Mouse (Mus musculus): ENCODE results near the gene Mst1r. TPM values are rescaled to one million over a fixed set of nuclear protein-coding genes. Genes with fewer than 3 reads are reported as not detected.

Mst1r gene
- polyA plus RNA-seq, 1 experiment from 2014 or later, result 2.6 TPM

DNA sequence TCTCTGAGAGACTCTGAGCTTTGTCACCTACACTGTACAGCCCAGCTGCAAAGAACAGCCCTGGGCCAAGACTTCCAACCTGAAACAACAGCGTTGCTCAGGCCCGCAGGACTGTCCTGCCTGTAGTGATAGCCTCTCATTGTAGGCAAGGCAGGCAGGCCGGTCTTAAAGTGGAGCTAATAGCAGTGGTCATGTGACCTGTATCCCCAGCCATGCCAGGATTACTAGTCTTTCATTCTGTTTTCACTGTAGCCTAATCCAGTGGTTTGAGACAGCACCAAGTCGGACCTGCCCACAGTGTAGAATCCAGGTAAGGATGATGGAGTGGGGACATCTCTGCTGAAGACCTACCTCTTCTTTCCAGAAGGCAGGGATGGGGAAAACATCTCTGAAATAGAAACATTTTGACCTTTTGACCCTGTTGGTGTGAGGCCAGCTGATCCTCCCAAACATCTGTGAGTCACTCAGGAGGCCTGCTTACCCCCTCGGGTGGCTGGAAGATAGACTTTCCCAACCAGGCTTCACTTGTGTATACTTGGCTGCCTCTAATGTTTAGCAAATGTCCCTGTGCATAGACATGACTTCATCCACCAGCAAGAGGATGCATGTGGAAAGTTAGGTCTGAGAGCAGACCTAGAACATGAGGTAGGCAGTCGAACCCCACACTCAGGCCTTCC is 49.1 kb downstream of the Mst1r start:
- no peaks in the 10 kb centered on the region for H3K27me3 ChIP-seq (ENCODE audit: control insufficient read depth, insufficient read depth, low read depth, low read length)
- 0 out of 2 replicates have a peak, but pooled peaks cover 2% of the 10 kb centered on the region for H3K36me3 ChIP-seq (ENCODE audit: control insufficient read depth, insufficient read depth, low read length)
- no peak for ATAC-seq
- 84% methylated on average over 6 of the region's 6 CpGs for WGBS
- H3K4me3 ChIP-seq (ENCODE audit: low read depth, low read length), result no peak overlapping the region
- no peak overlapping the region for H3K9ac ChIP-seq (ENCODE audit: low read depth, low read length)
- H3K27ac ChIP-seq (ENCODE audit: low read length), result no peak overlapping the region
- no peak overlapping the region for H3K4me2 ChIP-seq (ENCODE audit: low read length)
- no peaks in the 10 kb centered on the region for H3K9me3 ChIP-seq (replicated peaks; ENCODE audit: control insufficient read depth, low read length, poor library complexity, severe bottlenecking)
- H3K4me1 ChIP-seq (ENCODE audit: control insufficient read depth, insufficient read depth, low read length), result peaks cover 12% of the 10 kb centered on the region

DNA sequence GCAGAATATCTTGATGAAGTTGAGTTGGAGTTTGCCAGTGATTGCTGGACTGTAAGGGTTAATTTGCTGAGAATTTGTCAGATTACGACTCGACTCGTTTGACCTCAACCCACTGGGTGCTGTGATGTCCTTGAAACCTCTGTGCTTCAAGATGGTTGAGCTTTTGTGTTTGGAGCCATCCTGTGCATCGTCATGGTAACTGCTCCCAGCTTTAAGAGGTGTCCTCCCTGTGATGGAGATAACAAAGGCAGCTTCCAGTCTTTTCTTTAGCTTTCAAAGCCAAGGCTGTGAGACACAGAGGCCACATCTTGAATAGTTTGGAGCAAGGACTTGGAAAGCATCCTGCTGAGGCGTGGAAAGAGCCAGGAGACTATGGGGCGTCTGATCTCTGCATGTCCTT is 50.5 kb downstream of the Mst1r start:
- Histone ChIP-seq H3K4me3 (ENCODE audit: low read depth, low read length) (no peak overlapping the region), H3K9me3 (replicated peaks; ENCODE audit: control insufficient read depth, low read length, poor library complexity, severe bottlenecking) (no peaks in the 10 kb centered on the region), H3K27me3 (ENCODE audit: control insufficient read depth, insufficient read depth, low read depth, low read length) (no peaks in the 10 kb centered on the region), H3K27ac (ENCODE audit: low read length) (peak overlapping the region; percentile 47; the same call in 1 of the 2 replicates), H3K9ac (ENCODE audit: low read depth, low read length) (no peak overlapping the region), H3K4me2 (ENCODE audit: low read length) (no peak overlapping the region), H3K36me3 (ENCODE audit: control insufficient read depth, insufficient read depth, low read length) (0 out of 2 replicates have a peak, but pooled peaks cover 2% of the 10 kb centered on the region), H3K4me1 (ENCODE audit: control insufficient read depth, insufficient read depth, low read length) (peaks cover 17% of the 10 kb centered on the region)
- 14% methylated on average over 6 of the region's 6 CpGs for WGBS
- no peak for ATAC-seq

DNA sequence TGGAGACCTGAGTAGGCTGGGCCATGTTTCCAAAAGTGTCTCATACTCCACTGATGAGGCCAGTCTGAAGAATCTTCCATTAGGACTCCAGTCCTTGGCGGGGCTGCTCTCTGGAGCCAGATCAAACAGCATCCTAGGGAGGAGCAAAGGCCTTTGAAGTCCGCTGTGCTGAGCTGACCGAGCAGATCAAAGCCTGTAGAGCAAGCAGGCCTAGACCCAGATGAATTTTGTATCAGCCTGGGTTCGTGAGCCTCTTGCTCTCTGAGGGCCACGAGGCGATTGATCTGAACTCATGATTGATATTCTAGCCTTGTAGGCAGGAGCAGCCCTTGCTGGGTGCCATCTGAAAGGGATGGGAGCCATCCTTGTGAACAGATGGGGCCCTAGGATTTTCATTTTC is 53.2 kb downstream of the Mst1r start:
- Histone ChIP-seq H3K9me3 (replicated peaks; ENCODE audit: control insufficient read depth, low read length, poor library complexity, severe bottlenecking) (no peaks in the 10 kb centered on the region), H3K4me3 (ENCODE audit: low read depth, low read length) (no peak overlapping the region), H3K4me2 (ENCODE audit: low read length) (no peak overlapping the region), H3K4me1 (ENCODE audit: control insufficient read depth, insufficient read depth, low read length) (peaks cover 21% of the 10 kb centered on the region), H3K27ac (ENCODE audit: low read length) (peak overlapping the region; percentile 86), H3K27me3 (ENCODE audit: control insufficient read depth, insufficient read depth, low read depth, low read length) (no peaks in the 10 kb centered on the region), H3K36me3 (ENCODE audit: control insufficient read depth, insufficient read depth, low read length) (0 out of 2 replicates have a peak, but pooled peaks cover 2% of the 10 kb centered on the region), H3K9ac (ENCODE audit: low read depth, low read length) (no peak overlapping the region)
- ATAC-seq, result peak; percentile 21; the same call in 1 of the 2 replicates
- WGBS, result 39% methylated on average over 6 of the region's 6 CpGs

DNA sequence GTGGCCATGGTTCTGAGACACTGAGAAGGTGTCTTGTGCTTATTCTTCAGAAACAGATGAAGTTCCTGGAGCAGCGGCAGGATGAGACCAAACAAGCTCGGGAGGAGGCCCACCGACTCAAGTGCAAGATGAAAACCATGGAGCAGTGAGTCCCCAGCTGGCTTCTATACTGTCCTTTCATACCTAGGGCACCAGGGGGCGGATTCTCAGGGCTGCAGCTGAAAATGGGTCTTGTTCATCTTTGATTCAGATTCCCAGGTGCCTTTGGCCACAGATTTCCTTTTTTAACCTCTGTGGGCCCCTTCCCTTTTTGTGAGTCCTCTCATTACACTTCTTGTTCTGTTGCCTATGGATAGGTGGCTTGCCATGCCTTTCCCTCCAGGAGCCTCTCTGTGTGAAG is 54.3 kb downstream of the Mst1r start:
- 71% methylated on average over 4 of the region's 4 CpGs for WGBS
- peaks cover 21% of the 10 kb centered on the region for H3K4me1 ChIP-seq (ENCODE audit: control insufficient read depth, insufficient read depth, low read length)
- peak overlapping the region; percentile 40 for H3K4me2 ChIP-seq (ENCODE audit: low read length)
- no peaks in the 10 kb centered on the region for H3K27me3 ChIP-seq (ENCODE audit: control insufficient read depth, insufficient read depth, low read depth, low read length)
- 0 out of 2 replicates have a peak, but pooled peaks cover 2% of the 10 kb centered on the region for H3K36me3 ChIP-seq (ENCODE audit: control insufficient read depth, insufficient read depth, low read length)
- no peak for ATAC-seq
- no peaks in the 10 kb centered on the region for H3K9me3 ChIP-seq (replicated peaks; ENCODE audit: control insufficient read depth, low read length, poor library complexity, severe bottlenecking)
- H3K27ac ChIP-seq (ENCODE audit: low read length), result peak overlapping the region; percentile 86
- H3K4me3 ChIP-seq (ENCODE audit: low read depth, low read length), result no peak overlapping the region
- peak overlapping the region; percentile 33; the same call in 1 of the 2 replicates for H3K9ac ChIP-seq (ENCODE audit: low read depth, low read length)

DNA sequence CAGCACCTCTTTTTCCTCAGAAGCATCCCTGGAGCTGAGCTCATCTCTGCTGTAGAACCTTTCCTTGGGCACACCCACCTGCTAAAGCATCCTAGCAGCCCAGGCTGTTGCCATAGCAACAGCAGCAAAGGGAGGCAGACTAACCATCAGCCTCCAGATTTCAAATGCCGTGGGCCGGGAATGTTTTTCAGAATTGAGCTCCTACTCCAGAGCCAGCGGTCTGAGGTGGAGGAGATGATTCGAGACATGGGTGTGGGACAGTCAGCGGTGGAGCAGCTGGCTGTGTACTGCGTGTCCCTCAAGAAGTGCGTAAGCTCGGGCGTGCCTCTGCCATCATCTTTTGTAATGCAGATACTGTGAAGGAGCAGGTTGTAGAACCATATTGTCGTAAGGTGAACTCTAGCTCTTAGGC is 54.7 kb downstream of the Mst1r start:
- peak overlapping the region; percentile 40 for H3K4me2 ChIP-seq (ENCODE audit: low read length)
- peak overlapping the region; percentile 33; the same call in 1 of the 2 replicates for H3K9ac ChIP-seq (ENCODE audit: low read depth, low read length)
- H3K4me1 ChIP-seq (ENCODE audit: control insufficient read depth, insufficient read depth, low read length), result peaks cover 21% of the 10 kb centered on the region
- H3K9me3 ChIP-seq (replicated peaks; ENCODE audit: control insufficient read depth, low read length, poor library complexity, severe bottlenecking), result no peaks in the 10 kb centered on the region
- WGBS, result 57% methylated on average over 10 of the region's 10 CpGs
- ATAC-seq, result peak; percentile 85
- H3K27me3 ChIP-seq (ENCODE audit: control insufficient read depth, insufficient read depth, low read depth, low read length), result no peaks in the 10 kb centered on the region
- peak overlapping the region; percentile 86 for H3K27ac ChIP-seq (ENCODE audit: low read length)
- H3K36me3 ChIP-seq (ENCODE audit: control insufficient read depth, insufficient read depth, low read length), result 0 out of 2 replicates have a peak, but pooled peaks cover 2% of the 10 kb centered on the region
- H3K4me3 ChIP-seq (ENCODE audit: low read depth, low read length), result no peak overlapping the region

DNA sequence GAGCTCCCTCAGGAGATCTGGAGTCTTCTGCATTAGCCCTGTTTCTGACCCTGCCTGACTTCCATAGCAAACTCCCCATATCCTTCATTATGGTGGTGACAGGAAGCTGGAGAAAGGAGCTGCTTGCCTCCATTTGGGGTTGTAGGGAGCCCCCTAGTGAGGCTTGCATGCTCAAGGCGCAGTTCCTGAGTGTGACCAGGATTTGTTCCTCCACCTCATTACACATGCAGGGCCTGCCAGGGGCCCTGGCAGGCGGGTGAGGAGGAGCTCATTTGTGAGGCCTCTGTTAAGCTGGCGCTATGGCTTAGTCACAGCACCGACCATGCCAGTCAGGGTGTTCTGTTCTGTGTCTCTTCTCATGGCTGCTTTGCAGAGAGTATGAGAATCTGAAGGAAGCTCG is 55.2 kb downstream of the Mst1r start:
- H3K36me3 ChIP-seq (ENCODE audit: control insufficient read depth, insufficient read depth, low read length), result 0 out of 2 replicates have a peak, but pooled peaks cover 2% of the 10 kb centered on the region
- H3K27ac ChIP-seq (ENCODE audit: low read length), result peak overlapping the region; percentile 86
- H3K4me1 ChIP-seq (ENCODE audit: control insufficient read depth, insufficient read depth, low read length), result peaks cover 21% of the 10 kb centered on the region
- peak overlapping the region; percentile 33; the same call in 1 of the 2 replicates for H3K9ac ChIP-seq (ENCODE audit: low read depth, low read length)
- no peaks in the 10 kb centered on the region for H3K27me3 ChIP-seq (ENCODE audit: control insufficient read depth, insufficient read depth, low read depth, low read length)
- 35% methylated on average over 5 of the region's 5 CpGs for WGBS
- ATAC-seq, result peak; percentile 73
- H3K9me3 ChIP-seq (replicated peaks; ENCODE audit: control insufficient read depth, low read length, poor library complexity, severe bottlenecking), result no peaks in the 10 kb centered on the region
- peak overlapping the region; percentile 40 for H3K4me2 ChIP-seq (ENCODE audit: low read length)
- H3K4me3 ChIP-seq (ENCODE audit: low read depth, low read length), result no peak overlapping the region

DNA sequence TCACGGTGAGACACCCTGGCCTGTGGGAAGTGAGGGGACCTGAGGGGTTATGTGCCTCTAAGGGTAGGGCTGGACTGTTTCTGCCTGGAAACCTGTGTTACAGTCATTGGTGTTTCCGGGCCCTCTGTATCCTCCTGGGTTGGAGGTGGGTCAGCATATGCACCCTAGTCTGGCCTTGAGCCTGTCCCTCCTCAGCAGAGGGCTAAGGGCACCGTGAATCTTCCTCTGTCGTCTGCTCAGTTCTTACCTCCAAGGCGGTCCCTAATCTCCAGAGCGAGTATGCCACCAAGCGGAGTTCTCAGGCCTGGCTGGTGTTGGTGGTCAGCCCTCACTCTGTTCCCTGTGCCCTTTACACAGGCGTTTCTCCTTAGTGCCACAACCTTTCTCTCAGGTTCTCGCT is 56.2 kb downstream of the Mst1r start:
- Histone ChIP-seq H3K4me1 (ENCODE audit: control insufficient read depth, insufficient read depth, low read length) (peaks cover 21% of the 10 kb centered on the region), H3K4me2 (ENCODE audit: low read length) (no peak overlapping the region), H3K9ac (ENCODE audit: low read depth, low read length) (no peak overlapping the region), H3K36me3 (ENCODE audit: control insufficient read depth, insufficient read depth, low read length) (no peaks in the 10 kb centered on the region), H3K4me3 (ENCODE audit: low read depth, low read length) (no peak overlapping the region), H3K27me3 (ENCODE audit: control insufficient read depth, insufficient read depth, low read depth, low read length) (no peaks in the 10 kb centered on the region), H3K27ac (ENCODE audit: low read length) (no peak overlapping the region), H3K9me3 (replicated peaks; ENCODE audit: control insufficient read depth, low read length, poor library complexity, severe bottlenecking) (no peaks in the 10 kb centered on the region)
- ATAC-seq, result no peak
- WGBS, result 94% methylated on average over 9 of the region's 9 CpGs

DNA sequence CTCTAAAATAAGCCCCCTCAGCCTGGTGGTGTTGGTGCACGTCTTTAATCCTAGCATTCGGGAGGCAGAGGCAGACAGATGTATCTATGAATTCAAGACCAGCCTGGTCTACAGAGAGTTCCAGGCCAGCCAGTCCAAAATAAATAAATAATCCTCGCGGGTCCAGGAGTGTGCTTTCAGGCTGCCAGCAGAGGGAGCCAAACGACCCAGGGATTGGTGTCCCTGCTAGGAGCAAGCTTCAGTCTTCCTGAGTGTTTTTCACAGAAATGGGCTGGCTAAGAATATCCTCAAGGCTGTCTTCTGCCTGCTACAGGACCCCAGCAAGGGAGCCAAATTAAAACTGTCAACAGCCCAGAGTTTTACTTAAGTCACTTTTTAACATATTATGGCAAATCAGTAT is 57.0 kb downstream of the Mst1r start:
- Histone ChIP-seq H3K9ac (ENCODE audit: low read depth, low read length) (no peak overlapping the region), H3K9me3 (replicated peaks; ENCODE audit: control insufficient read depth, low read length, poor library complexity, severe bottlenecking) (no peaks in the 10 kb centered on the region), H3K4me2 (ENCODE audit: low read length) (no peak overlapping the region), H3K27ac (ENCODE audit: low read length) (no peak overlapping the region), H3K27me3 (ENCODE audit: control insufficient read depth, insufficient read depth, low read depth, low read length) (no peaks in the 10 kb centered on the region), H3K4me1 (ENCODE audit: control insufficient read depth, insufficient read depth, low read length) (peaks cover 21% of the 10 kb centered on the region), H3K36me3 (ENCODE audit: control insufficient read depth, insufficient read depth, low read length) (no peaks in the 10 kb centered on the region), H3K4me3 (ENCODE audit: low read depth, low read length) (no peak overlapping the region)
- no peak for ATAC-seq
- 26% methylated on average over 5 of the region's 5 CpGs for WGBS

DNA sequence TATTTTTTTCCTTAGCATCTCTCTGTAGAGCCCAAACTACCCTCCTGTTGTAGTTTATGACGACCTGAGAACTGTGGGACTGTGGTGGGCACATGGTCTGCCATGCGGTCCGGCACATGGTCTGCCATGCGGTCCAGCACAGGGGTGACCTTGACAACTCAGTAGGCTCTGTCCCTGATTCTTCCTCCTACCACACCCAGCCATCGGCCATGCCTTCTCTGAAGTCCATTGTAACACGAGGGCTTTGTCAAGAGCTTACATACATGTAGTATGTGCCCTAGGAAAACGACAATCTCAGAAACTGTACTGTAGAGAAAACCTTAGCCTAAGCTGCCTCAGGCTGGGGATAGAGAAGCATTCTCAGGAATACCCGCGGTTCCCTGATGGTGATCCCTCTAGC is 58.0 kb downstream of the Mst1r start:
- ATAC-seq, result no peak
- H3K27me3 ChIP-seq (ENCODE audit: control insufficient read depth, insufficient read depth, low read depth, low read length), result no peaks in the 10 kb centered on the region
- no peak overlapping the region for H3K4me2 ChIP-seq (ENCODE audit: low read length)
- H3K27ac ChIP-seq (ENCODE audit: low read length), result no peak overlapping the region
- H3K9me3 ChIP-seq (replicated peaks; ENCODE audit: control insufficient read depth, low read length, poor library complexity, severe bottlenecking), result no peaks in the 10 kb centered on the region
- H3K4me3 ChIP-seq (ENCODE audit: low read depth, low read length), result no peak overlapping the region
- H3K4me1 ChIP-seq (ENCODE audit: control insufficient read depth, insufficient read depth, low read length), result peaks cover 21% of the 10 kb centered on the region
- 95% methylated on average over 9 of the region's 9 CpGs for WGBS
- H3K36me3 ChIP-seq (ENCODE audit: control insufficient read depth, insufficient read depth, low read length), result no peaks in the 10 kb centered on the region
- H3K9ac ChIP-seq (ENCODE audit: low read depth, low read length), result no peak overlapping the region
